In genomic region chr19:41339020-41339836, GRCm38 (mm10) we compare ENCODE assay signal across 8 mouse cellular contexts. TPM values are rescaled to one million over a fixed set of nuclear protein-coding genes. Genes with fewer than 3 reads are reported as not detected.
DNase-seq lines count a peak whose midpoint lies in the region; TF ChIP-seq lines count a peak whose summit lies in the region.

No protein-coding gene starts in this region.

- H3K4me1 ChIP-seq in bone marrow macrophage, adult 2 months (ENCODE audit: control insufficient read depth, insufficient read depth, low read length): peaks cover 69% of the 10 kb centered on the region
- H3K4me1 ChIP-seq in limb, embryonic 10.5 days: peaks cover 10% of the 10 kb centered on the region; the same call in 1 of the 2 replicates

- TF ChIP-seq POLR2A in bone marrow macrophage, adult 2 months (IDR thresholded peaks at IDR 0.05; ENCODE audit: borderline replicate concordance, low read depth, low read length): no peak

- no peaks in the 10 kb centered on the region for H3K36me3 ChIP-seq in limb, embryonic 10.5 days

- no peak for TF ChIP-seq CTCF in bone marrow macrophage, adult 2 months (IDR thresholded peaks at IDR 0.05; ENCODE audit: low read depth, low read length)

- H3K27ac ChIP-seq in bone marrow macrophage, adult 2 months (ENCODE audit: insufficient read depth, low read depth, low read length): peak overlapping the region; percentile 99
- H3K27ac ChIP-seq in limb, embryonic 10.5 days: 0 out of 2 replicates have a peak overlapping the region, but pooled peaks have one; percentile 46

- no peaks in the 10 kb centered on the region for H3K9me3 ChIP-seq in limb, embryonic 10.5 days (replicated peaks)

- H3K4me3 ChIP-seq in bone marrow macrophage, adult 2 months (ENCODE audit: insufficient read depth, low read length): peak overlapping the region; percentile 41
- no peak overlapping the region for H3K4me3 ChIP-seq in limb, embryonic 10.5 days

- 76% methylated on average over 21 of the region's 21 CpGs for WGBS in limb, embryonic 10.5 days

- peak; percentile 81 for DNase-seq in layer of hippocampus, adult 9-11 months
- no peak for DNase-seq in layer of hippocampus, postnatal 10 days (ENCODE audit: low spot score in 2 of 2)
- DNase-seq in limb, embryonic 10.5 days (ENCODE audit: low spot score): no peak
- DNase-seq in skeletal muscle tissue, adult 2 months (ENCODE audit: low read depth, low spot score): peak; percentile 26
- no peak for DNase-seq in cerebellum, adult 18-20 months
- no peak for DNase-seq in right cerebral cortex, adult 18-20 months
- no peak for DNase-seq in cerebellum, postnatal 4 days (ENCODE audit: low spot score in 2 of 2)

- no peaks in the 10 kb centered on the region for H3K27me3 ChIP-seq in limb, embryonic 10.5 days (ENCODE audit: low read depth, poor library complexity, severe bottlenecking)

RNA-seq across cellular contexts. Expression of gene Pik3ap1, which starts 45.7 kb away (rescaled TPM):
- total RNA-seq in layer of hippocampus, postnatal 10 days (2021): 1 to 10 TPM; 1.9 TPM
- 312 and 343 TPM in 2 replicates for polyA plus RNA-seq in bone marrow macrophage, adult 2 months (2012; ENCODE audit: insufficient read depth, insufficient read length, missing spikeins)
- 0.63 and 0.96 TPM in 2 replicates for polyA plus RNA-seq in limb, embryonic 10.5 days (2016; fragmentation: Nextera tagmentation; extraction: Ambion mirVana)

Comparison
In these comparisons a context has a peak if more than half of its experiments do, and no peak if none do; other contexts are left out.
1. DNase-seq: peak in layer of hippocampus, adult 9-11 months (single experiment) and skeletal muscle tissue, adult 2 months (single experiment); none in layer of hippocampus, postnatal 10 days (0 of 2), limb, embryonic 10.5 days (single experiment), cerebellum, adult 18-20 months (0 of 2), right cerebral cortex, adult 18-20 months (single experiment) and cerebellum, postnatal 4 days (0 of 2).
2. RNA of gene Pik3ap1, which starts 45.7 kb away (polyA plus RNA-seq): 312 to 343 TPM in bone marrow macrophage, adult 2 months; 0.63 to 0.96 TPM in limb, embryonic 10.5 days; every median in the first group is over 100 times any median in the second.